In the genomic region with DNA sequence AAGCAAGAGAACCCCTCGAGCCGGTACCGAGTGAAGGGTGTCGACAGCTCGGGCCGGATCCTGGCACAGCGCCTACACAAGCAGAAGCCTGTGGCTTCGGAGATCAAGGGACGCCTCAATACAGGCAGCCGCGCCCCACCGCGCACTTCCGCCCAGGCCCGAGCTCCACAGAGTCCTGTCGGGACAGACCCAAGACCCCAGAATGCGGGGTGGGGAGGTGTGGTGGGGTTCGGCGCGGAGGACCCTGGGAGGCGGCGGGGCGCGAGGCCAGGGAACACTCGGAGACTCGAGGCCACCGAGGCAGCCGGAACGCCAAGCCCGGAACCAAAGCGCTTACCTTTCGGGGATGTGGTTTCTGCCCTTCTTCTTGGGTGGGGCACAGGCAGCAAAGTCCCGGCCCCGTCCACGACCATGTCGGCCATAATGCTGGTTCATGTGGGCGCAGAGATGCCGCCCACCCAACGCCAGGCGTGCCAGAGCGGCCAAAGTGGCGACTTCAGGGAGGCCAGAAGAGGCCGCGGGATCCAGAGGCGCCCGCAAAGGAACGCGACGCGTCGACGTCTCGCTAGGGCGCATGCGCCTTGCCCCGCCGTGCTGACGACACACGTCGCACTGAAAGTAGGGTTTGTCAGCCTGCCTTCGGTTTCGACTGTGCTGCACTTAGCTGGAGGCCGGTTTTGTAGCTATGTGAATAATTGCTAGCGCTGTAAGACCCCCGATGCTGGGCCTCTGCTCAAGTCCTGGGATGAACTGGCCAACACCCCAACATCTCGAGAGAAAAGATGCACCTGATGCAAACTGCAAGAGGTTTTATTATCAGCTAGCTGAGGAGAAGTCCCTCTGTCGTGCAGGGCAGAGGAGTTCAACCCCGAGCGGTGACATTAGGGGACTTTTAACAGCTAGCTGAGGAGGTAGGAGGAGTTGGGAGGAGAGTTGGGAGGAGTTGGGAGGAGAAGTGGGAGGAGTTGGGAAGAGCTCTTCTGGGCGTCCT, we compare ENCODE assay signal across 8 mouse cellular contexts. TPM values are rescaled to one million over a fixed set of nuclear protein-coding genes. Genes with fewer than 3 reads are reported as not detected.
DNase-seq lines count a peak whose midpoint lies in the region; ATAC-seq lines count a peak whose summit lies in the region.

A gene (minus strand): TSS at position 567 of the 991 bp plus-strand sequence.

- under 1% methylated on average over 67 of the region's 70 CpGs for WGBS in heart, embryonic 14.5 days
- under 1% methylated on average over 70 of the region's 70 CpGs for WGBS in liver, embryonic 13.5 days (ENCODE audit: insufficient replicate concordance)
- WGBS in stomach, embryonic 16.5 days = under 1% methylated on average over 70 of the region's 70 CpGs

- H3K27ac ChIP-seq in brown adipose tissue, adult 24 weeks (replicated peaks; ENCODE audit: low read depth, low read length) = peak within 1 kb of the TSS; percentile 97
- H3K27ac ChIP-seq in heart, embryonic 14.5 days (replicated peaks in 1 of 2; ENCODE audit: control insufficient read depth in 1 of 2, insufficient read depth in 1 of 2, low read depth in 2 of 2, low read length in 2 of 2) = peak within 1 kb of the TSS; percentile 97 to 99
- H3K27ac ChIP-seq in liver, embryonic 13.5 days = peak within 1 kb of the TSS; percentile 100
- H3K27ac ChIP-seq in stomach, embryonic 16.5 days (ENCODE audit: low read length) = peak within 1 kb of the TSS; percentile 100

- H3K4me3 ChIP-seq in brown adipose tissue, adult 24 weeks (ENCODE audit: insufficient read depth, low read depth, low read length) = peak within 1 kb of the TSS; percentile 96
- peak within 1 kb of the TSS; percentile 72 to 89 for H3K4me3 ChIP-seq in heart, embryonic 14.5 days (ENCODE audit: control insufficient read depth in 1 of 2, insufficient read depth in 1 of 2, low read depth in 1 of 2, low read length in 2 of 2)
- H3K4me3 ChIP-seq in liver, embryonic 13.5 days (replicated peaks) = peak within 1 kb of the TSS; percentile 78
- H3K4me3 ChIP-seq in stomach, embryonic 16.5 days (replicated peaks; ENCODE audit: low read length) = peak within 1 kb of the TSS; percentile 88

- ATAC-seq in heart, embryonic 14.5 days (ENCODE audit: insufficient number of reproducible peaks, insufficient read depth, low FRiP score, low read depth) = peak; percentile 97
- peak; percentile 94 for ATAC-seq in liver, embryonic 13.5 days (ENCODE audit: low read depth)
- ATAC-seq in stomach, embryonic 16.5 days (ENCODE audit: insufficient read depth, low FRiP score) = peak; percentile 97

- peaks cover 5% of the 10 kb centered on the region for H3K4me1 ChIP-seq in brown adipose tissue, adult 24 weeks (ENCODE audit: control insufficient read depth, insufficient read depth, insufficient read length, low read length)
- peaks cover 3 to 9% of the 10 kb centered on the region in 2 experiments for H3K4me1 ChIP-seq in heart, embryonic 14.5 days (ENCODE audit: control insufficient read depth in 2 of 2, insufficient read depth in 2 of 2, low read length in 2 of 2)
- peaks cover 24% of the 10 kb centered on the region for H3K4me1 ChIP-seq in liver, embryonic 13.5 days (replicated peaks)
- H3K4me1 ChIP-seq in stomach, embryonic 16.5 days (ENCODE audit: control insufficient read depth, insufficient read depth, low read length) = peaks cover 10% of the 10 kb centered on the region; the same call in 1 of the 2 replicates

- H3K9me3 ChIP-seq in heart, embryonic 14.5 days (ENCODE audit: control insufficient read depth, low read length) = no peaks in the 10 kb centered on the region
- no peaks in the 10 kb centered on the region for H3K9me3 ChIP-seq in liver, embryonic 13.5 days (replicated peaks)
- H3K9me3 ChIP-seq in stomach, embryonic 16.5 days (replicated peaks; ENCODE audit: control insufficient read depth, low read length) = no peaks in the 10 kb centered on the region

- H3K36me3 ChIP-seq in heart, embryonic 14.5 days (ENCODE audit: control insufficient read depth, insufficient read depth, low read length) = peaks cover 30% of the 10 kb centered on the region
- H3K36me3 ChIP-seq in liver, embryonic 13.5 days = peaks cover 26% of the 10 kb centered on the region
- H3K36me3 ChIP-seq in stomach, embryonic 16.5 days (ENCODE audit: control insufficient read depth, insufficient read depth, low read length) = no peaks in the 10 kb centered on the region; the same call in 1 of the 2 replicates

- H3K27me3 ChIP-seq in heart, embryonic 14.5 days (ENCODE audit: control insufficient read depth, insufficient read depth, low read length) = no peaks in the 10 kb centered on the region
- no peaks in the 10 kb centered on the region for H3K27me3 ChIP-seq in liver, embryonic 13.5 days
- no peaks in the 10 kb centered on the region for H3K27me3 ChIP-seq in stomach, embryonic 16.5 days (ENCODE audit: control insufficient read depth, insufficient read depth, low read length)

- peak; percentile 96 for DNase-seq in CD4-positive, CD25-positive, alpha-beta regulatory T cell, adult 2 months (ENCODE audit: low read depth, low spot score)
- peak; percentile 72 for DNase-seq in fibroblast of lung, adult 2 months (ENCODE audit: low read depth)
- peak; percentile 95 for DNase-seq in kidney, postnatal 14 days
- peak; percentile 89 for DNase-seq in liver, embryonic 13.5 days
- peak; percentile 93 for DNase-seq in neural tube, embryonic 10.5 days (ENCODE audit: extremely low spot score, low spot score)

- H3K4me2 ChIP-seq in heart, embryonic 14.5 days (ENCODE audit: low read length) = peak within 1 kb of the TSS; percentile 81
- peak within 1 kb of the TSS; percentile 88 for H3K4me2 ChIP-seq in liver, embryonic 13.5 days
- peak within 1 kb of the TSS; percentile 84 for H3K4me2 ChIP-seq in stomach, embryonic 16.5 days (ENCODE audit: low read depth, low read length)

- H3K9ac ChIP-seq in heart, embryonic 14.5 days (ENCODE audit: low read length) = peak within 1 kb of the TSS; percentile 93
- H3K9ac ChIP-seq in liver, embryonic 13.5 days = peak within 1 kb of the TSS; percentile 90
- H3K9ac ChIP-seq in stomach, embryonic 16.5 days (ENCODE audit: low read length) = peak within 1 kb of the TSS; percentile 89

RNA-seq across cellular contexts. Expression of the gene that starts here (rescaled TPM):
- polyA plus RNA-seq in brown adipose tissue, adult 24 weeks (2012; ENCODE audit: insufficient read depth, insufficient read length, missing spikeins) = 31.9 and 39.0 TPM in 2 replicates
- polyA plus RNA-seq in heart, embryonic 14.5 days (2014; fragmentation: Nextera tagmentation; extraction: Ambion mirVana) = 49.8 TPM in 2 replicates
- polyA plus RNA-seq in liver, embryonic 13.5 days (2015; fragmentation: Nextera tagmentation; extraction: Ambion mirVana) = 29.0 and 40.3 TPM in 2 replicates
- 48.3 and 50.1 TPM in 2 replicates for polyA plus RNA-seq in stomach, embryonic 16.5 days (2015; fragmentation: Nextera tagmentation; extraction: Ambion mirVana)

Comparison
In these comparisons a context has a peak if more than half of its experiments do, and no peak if none do; other contexts are left out.
1. Peak in every context shown above with its lines: DNase-seq, ATAC-seq, H3K4me3 ChIP-seq and H3K27ac ChIP-seq.